Comparison of ENCODE assay signal across 8 mouse cellular contexts in the genomic region with DNA sequence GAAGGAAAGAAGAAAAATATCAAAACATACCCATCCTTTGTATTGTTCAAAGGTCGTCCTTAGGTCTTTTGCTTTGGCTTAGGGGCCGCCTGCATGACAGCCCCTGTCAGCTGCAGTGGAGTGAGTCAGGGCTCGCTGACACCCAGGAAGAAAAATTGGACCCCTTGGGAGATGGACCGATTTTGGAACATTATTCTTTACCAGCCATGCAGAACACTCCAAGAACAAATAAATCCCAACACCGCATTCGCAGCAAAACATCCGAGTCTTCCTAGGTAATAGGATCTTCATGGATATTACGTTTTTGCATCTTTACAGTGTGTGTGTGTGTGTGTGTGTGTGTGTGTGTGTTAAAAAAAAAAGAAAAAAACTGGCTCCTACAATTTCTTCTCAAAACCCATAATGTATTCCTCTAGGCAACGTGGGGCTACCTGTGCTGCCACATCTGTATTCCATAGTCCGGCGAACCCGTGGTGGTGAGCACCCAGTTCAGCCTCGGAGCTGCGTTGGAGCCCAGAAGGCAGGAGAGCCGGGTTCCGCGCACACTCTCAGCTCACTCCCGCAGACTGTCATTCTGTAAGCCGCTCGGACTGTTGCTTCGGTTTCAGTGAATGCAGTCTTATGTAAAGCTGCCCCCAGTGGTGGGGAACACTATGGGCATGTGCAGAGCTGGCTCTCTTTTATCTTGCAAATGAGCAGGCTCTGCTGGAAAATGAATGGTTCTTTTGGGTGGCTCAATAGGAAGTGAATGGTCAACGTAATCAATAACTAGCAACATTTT. TPM values are rescaled to one million over a fixed set of nuclear protein-coding genes. Genes with fewer than 3 reads are reported as not detected.
A peak's percentile ranks its signal among the peaks of the same experiment; 100 is the strongest.
DNase-seq lines count a peak whose midpoint lies in the region; ATAC-seq and TF ChIP-seq lines count a peak whose summit lies in the region.

TSS of gene Lrrtm3 (minus strand) at position 598 of the 781 bp plus-strand sequence.

- peak within 1 kb of the TSS; percentile 90 for H3K4me3 ChIP-seq in cortical plate, adult 2 months (ENCODE audit: insufficient read depth, low read length)
- H3K4me3 ChIP-seq in midbrain, embryonic 13.5 days (replicated peaks): peak within 1 kb of the TSS; percentile 58
- peak within 1 kb of the TSS; percentile 30 for H3K4me3 ChIP-seq in stomach, postnatal 0 days (ENCODE audit: low read depth, low read length)

- peaks cover 15% of the 10 kb centered on the region for H3K27me3 ChIP-seq in midbrain, embryonic 13.5 days
- H3K27me3 ChIP-seq in stomach, postnatal 0 days (ENCODE audit: control insufficient read depth, insufficient read depth, low read length): 0 out of 2 replicates have a peak, but pooled peaks cover 2% of the 10 kb centered on the region

- under 1% methylated on average over 22 of the region's 22 CpGs for WGBS in midbrain, embryonic 13.5 days
- 4% methylated on average over 22 of the region's 22 CpGs for WGBS in stomach, postnatal 0 days

- H3K9ac ChIP-seq in midbrain, embryonic 13.5 days (replicated peaks): peak within 1 kb of the TSS; percentile 74
- H3K9ac ChIP-seq in stomach, postnatal 0 days (ENCODE audit: low read length): 0 out of 2 replicates have a peak within 1 kb of the TSS, but pooled peaks have one; percentile 23

- H3K4me2 ChIP-seq in midbrain, embryonic 13.5 days (replicated peaks): peak within 1 kb of the TSS; percentile 83
- peak within 1 kb of the TSS; percentile 52 for H3K4me2 ChIP-seq in stomach, postnatal 0 days (replicated peaks; ENCODE audit: low read depth)

- H3K36me3 ChIP-seq in midbrain, embryonic 13.5 days: no peaks in the 10 kb centered on the region
- no peaks in the 10 kb centered on the region for H3K36me3 ChIP-seq in stomach, postnatal 0 days (ENCODE audit: control insufficient read depth, insufficient read depth, low read length)

- TF ChIP-seq EP300 in stomach, postnatal 0 days (optimal IDR thresholded peaks at IDR 0.05): no peak

- TF ChIP-seq POLR2A in cortical plate, adult 2 months (IDR thresholded peaks at IDR 0.05; ENCODE audit: extremely low read depth, insufficient read depth, low read length): peak; percentile 99

- no peaks in the 10 kb centered on the region for H3K9me3 ChIP-seq in midbrain, embryonic 13.5 days
- no peaks in the 10 kb centered on the region for H3K9me3 ChIP-seq in stomach, postnatal 0 days (ENCODE audit: control insufficient read depth, low read length)

- peak; percentile 34; the same call in 1 of the 2 replicates for TF ChIP-seq CTCF in cortical plate, adult 2 months (IDR thresholded peaks at IDR 0.05; ENCODE audit: extremely low read depth, insufficient read depth, low read length)
- TF ChIP-seq CTCF in stomach, postnatal 0 days (IDR thresholded peaks at IDR 0.05; ENCODE audit: low read depth): peak; percentile 77

- peak within 1 kb of the TSS; percentile 48; the same call in 1 of the 2 replicates for H3K27ac ChIP-seq in cortical plate, adult 2 months (ENCODE audit: insufficient read depth, low read length)
- peak within 1 kb of the TSS; percentile 30 for H3K27ac ChIP-seq in midbrain, embryonic 13.5 days
- no peak within 1 kb of the TSS for H3K27ac ChIP-seq in stomach, postnatal 0 days (replicated peaks)

- peak; percentile 94 for ATAC-seq in midbrain, embryonic 13.5 days
- peak; percentile 64; the same call in 1 of the 2 replicates for ATAC-seq in stomach, postnatal 0 days (ENCODE audit: low FRiP score, low TSS enrichment)

- intact Hi-C loops in left cerebral cortex, postnatal 36 days (cut with DNase I): loop anchor here (10.0 kb wide), 2 partner anchors 185 to 505 kb away; no protein-coding TSS in a partner anchor

- H3K4me1 ChIP-seq in cortical plate, adult 2 months (ENCODE audit: control insufficient read depth, insufficient read depth, low read length): no peaks in the 10 kb centered on the region
- H3K4me1 ChIP-seq in midbrain, embryonic 13.5 days (replicated peaks): peaks cover 32% of the 10 kb centered on the region
- H3K4me1 ChIP-seq in stomach, postnatal 0 days (replicated peaks; ENCODE audit: control insufficient read depth, insufficient read depth): no peaks in the 10 kb centered on the region

- peak; percentile 40 for DNase-seq in adrenal gland, adult 8-10 months
- DNase-seq in gastrocnemius, postnatal 25 days: peak; percentile 9
- DNase-seq in kidney, adult 18-20 months: peak; percentile 16
- DNase-seq in left cerebral cortex, postnatal 36 days (ENCODE audit: low spot score in 2 of 2): peak; percentile 87 to 88
- peak; percentile 57 for DNase-seq in stomach, postnatal 0 days (ENCODE audit: low spot score)
- DNase-seq in thymus, postnatal 10 days (ENCODE audit: low spot score in 2 of 2): no peak

RNA-seq across cellular contexts. Expression of gene Lrrtm3, which starts in this region (rescaled TPM):
- under 1 TPM; 0.58 to 0.65 (median 0.62) TPM for total RNA-seq in adrenal gland, adult 8-10 months (2022)
- polyA plus RNA-seq in cortical plate, adult 2 months (2012; rRNA removed): 40.9 and 45.1 TPM in 2 replicates
- total RNA-seq in gastrocnemius, postnatal 25 days (2021): under 1 TPM in 1 of 2 experiments, not detected in 1; 0.19 TPM
- 10 to 100 TPM; 72.2 to 78.1 TPM for total RNA-seq in left cerebral cortex, postnatal 36 days (2021)
- polyA plus RNA-seq in midbrain, embryonic 13.5 days (2015; fragmentation: Nextera tagmentation; extraction: Ambion mirVana): 16.9 and 17.3 TPM in 2 replicates
- polyA plus RNA-seq in stomach, postnatal 0 days (2015; fragmentation: Nextera tagmentation; extraction: Ambion mirVana): 2.3 and 2.7 TPM in 2 replicates

Comparison
In these comparisons a context has a peak if more than half of its experiments do, and no peak if none do; other contexts are left out.
1. RNA of gene Lrrtm3 (total RNA-seq): 72.2 to 78.1 TPM in left cerebral cortex, postnatal 36 days; 0.58 to 0.65 TPM in adrenal gland, adult 8-10 months and 0.19 TPM in gastrocnemius, postnatal 25 days; every median in the first group is over 10 times any median in the second.
2. Peak in DNase-seq in adrenal gland, adult 8-10 months; RNA of the gene not detected or under 1 TPM.
3. Peak in DNase-seq in gastrocnemius, postnatal 25 days; RNA of the gene not detected or under 1 TPM.
4. DNase-seq: peak in kidney, adult 18-20 months (single experiment), left cerebral cortex, postnatal 36 days (2 of 2) and stomach, postnatal 0 days (single experiment); none in thymus, postnatal 10 days (0 of 2).
5. H3K4me3 ChIP-seq: peak in every context shown above with its lines; median percentile 90 in cortical plate, adult 2 months; 58 in midbrain, embryonic 13.5 days; 30 in stomach, postnatal 0 days.